Mouse (Mus musculus) adrenal gland, postnatal 36 days (tissue): ENCODE results near the gene Fam102a. TPM values are rescaled to one million over a fixed set of nuclear protein-coding genes. Genes with fewer than 3 reads are reported as not detected.
"Not testable (repeated sequence)": the region's sequence is repeated elsewhere in the genome, so short reads cannot be mapped to it uniquely, and the experiment has no call there.

Source experiments
- DNase-seq, 2 experiments: peaks; one replicate each; pipeline ENCODE4 v3.0.0; 2021; ENCODE audit warnings: mixed read lengths in 1 of 2
- long read RNA-seq, 2 experiments: library from polyadenylated mRNA; stranded (forward); transcript quantifications; one replicate each; pipeline ENCODE4 v2.0.0; 2021; ENCODE audit warnings: borderline sequencing depth in 2 of 2
- total RNA-seq, 2 experiments: library from RNA; stranded (reverse); gene quantifications; 2 replicates each; pipeline ENCODE4 v1.2.3; 2021

Gene Fam102a
- 10 to 100 TPM; 21.5 to 34.8 TPM for total RNA-seq
- long read RNA-seq, experiment 1, partial matches to known transcripts: 10 of 10 reads
- long read RNA-seq, experiment 1, other reads (novel, unspliced or antisense): 0 of 10 reads
- long read RNA-seq, experiment 2, full-length matches to known transcripts: 13 of 16 reads
- long read RNA-seq, experiment 2, partial matches to known transcripts: 3 of 16 reads
- long read RNA-seq, experiment 2, other reads (novel, unspliced or antisense): 0 of 16 reads

DNA sequence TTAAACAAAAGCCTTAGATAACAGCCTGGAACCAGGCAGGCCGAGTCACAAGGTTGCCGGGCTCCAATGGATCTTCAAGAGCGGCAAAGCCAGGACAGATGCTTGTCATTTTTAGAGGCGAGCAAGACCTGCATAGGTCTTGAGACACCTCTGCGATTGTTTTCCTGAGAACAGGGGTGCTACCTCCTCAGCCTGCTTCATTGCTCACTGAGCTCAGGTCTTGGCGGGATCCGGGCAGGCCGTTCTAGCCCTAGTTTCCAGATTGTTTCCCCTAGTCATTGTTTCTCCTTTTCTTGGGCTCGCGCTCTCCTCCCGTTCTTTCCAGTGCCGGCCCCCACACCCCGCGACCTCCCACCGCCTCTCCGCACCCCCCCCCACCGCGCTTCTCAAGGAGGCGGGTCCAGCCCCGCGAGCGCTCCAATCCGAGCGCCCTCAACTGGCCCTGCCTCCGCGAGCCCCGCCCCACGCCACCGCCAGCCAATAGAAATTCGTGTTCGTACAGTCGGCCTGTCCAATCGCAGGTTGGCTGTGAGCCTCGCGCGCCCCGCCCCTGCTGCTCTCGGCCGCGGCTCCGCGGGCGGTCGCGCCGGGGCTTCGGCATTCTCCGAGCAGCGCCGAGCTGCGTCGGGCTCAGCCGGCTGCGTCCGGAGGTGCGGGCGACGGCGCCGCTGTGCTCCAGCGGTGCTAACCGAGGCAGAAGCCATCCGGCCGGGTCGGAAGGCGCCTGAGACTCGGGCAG is at the start of gene Fam102a:
Fam102a (plus strand) TSS at position 600 of the 739 bp plus-strand sequence.
- peak; percentile 99 to 100 for DNase-seq

DNA sequence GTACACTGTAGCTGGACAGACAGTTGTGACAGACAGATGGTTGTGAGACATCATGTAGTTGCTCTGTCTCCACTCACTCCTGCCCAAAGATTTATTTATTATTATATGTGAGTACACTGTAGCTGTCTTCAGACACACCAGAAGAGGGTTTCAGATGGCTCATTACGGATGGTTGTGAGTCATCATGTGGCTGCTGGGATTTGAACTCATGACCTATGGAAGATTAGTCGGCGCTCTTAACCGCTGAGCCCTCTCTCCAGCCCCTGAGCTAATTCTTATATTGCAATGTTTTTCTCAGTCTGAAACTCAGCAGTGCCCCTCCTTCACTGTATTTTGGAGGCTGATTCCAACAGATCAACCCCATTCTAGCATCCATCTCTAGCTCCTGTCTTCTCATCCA is 49.4 kb upstream of the Fam102a start:
- DNase-seq: no peak

DNA sequence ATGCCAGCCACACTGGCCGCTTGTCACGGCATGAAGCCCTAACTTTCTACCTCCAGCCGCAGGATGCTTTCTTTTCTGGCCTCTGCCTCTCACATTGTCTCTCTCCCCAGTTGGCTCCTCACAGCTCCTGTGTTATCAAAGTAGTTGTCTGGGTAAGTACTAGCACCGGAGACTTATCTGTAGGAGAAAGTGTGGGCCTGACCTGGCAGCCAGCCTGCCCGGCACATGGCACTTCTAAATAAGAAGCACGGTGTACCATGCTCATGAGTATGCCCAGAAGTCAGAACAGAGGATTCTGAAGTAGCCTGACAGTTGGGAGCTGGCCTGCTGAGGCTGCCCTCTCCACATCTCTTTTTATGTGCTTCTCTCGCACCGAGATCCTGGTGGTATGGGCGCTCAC is 49.0 kb upstream of the Fam102a start:
- no peak for DNase-seq

DNA sequence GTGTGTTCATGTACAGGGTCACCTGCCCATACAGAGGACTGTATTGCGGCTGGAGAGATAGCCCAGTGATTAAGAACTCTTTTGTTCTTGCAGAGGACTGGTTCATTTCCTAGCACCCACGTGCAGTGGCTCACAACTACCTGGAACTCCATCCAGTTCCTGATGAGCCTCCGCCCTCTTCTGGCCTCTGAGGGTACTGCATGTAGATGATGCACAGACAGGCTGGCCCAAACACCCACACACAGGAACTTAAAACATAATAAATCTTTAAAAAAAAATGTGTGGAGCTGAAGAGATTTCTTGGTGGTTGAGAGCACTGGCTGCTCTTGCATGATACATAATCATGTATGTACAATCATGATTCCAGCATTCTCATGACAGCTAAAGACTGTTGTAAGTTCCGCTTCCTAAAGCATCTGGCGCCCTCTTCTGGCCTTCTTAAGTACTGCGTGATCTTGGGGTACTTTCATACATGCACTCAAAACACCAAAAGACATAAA is 48.0 kb upstream of the Fam102a start:
- DNase-seq: peak; percentile 91 to 92

DNA sequence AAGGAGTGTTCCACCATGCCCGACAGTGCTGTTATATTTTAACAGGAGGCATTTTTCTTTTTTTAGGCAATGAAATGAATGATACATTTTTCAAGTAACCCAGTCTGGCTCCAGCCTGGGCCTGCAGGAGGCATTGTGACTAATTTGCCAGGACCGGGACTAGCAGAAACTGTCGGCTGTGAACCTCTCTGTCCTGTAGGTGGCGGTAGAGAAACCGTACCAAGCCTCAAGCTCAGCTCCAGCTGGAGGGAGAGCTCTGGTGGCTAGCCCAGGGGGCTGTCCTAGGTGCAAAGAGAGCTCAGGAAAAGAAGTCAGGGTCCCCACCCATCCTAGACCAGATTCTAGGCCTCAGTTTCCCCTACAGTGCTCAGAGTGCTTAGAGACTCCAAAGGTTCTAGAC is 46.5 kb upstream of the Fam102a start:
- peak; percentile 84 to 86 for DNase-seq

DNA sequence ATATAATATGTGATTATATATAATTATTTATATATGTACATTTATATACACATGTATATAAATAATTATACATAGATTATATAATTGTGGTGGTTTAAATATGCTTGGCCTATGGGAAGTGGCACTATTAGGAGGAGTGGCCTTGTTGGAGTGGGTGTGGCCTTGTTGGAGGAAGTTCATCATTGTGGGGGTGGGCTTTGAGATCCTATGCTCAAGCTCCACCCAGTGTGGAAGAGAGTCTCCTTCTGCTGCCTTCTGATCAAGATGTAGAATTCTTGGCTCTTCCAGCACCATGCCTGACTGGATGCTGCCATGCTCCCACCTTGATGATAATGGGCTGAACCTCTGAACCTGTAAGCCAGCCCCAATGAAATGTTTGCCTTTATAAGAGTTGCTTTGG is 44.4 kb upstream of the Fam102a start:
- not testable (repeated sequence) for DNase-seq

DNA sequence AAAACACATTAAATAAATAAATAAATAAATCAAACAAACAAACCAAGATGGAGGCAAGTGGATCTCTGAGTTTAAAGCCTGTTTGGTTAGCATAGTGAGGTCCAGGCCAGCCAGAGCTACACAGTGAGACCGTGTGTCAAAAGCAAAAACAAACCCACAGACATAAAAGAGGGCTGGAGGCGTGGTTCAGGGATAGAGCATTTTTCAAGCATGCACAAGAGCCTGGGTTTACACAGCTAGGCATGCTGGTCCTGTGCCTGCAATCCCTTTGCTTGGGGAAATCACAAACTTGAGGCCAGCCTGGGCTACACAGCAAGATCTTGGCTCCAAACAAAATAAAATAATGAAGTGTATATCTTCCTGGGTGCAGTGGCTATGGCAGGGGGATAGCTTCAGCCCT is 42.5 kb upstream of the Fam102a start:
- no peak for DNase-seq

DNA sequence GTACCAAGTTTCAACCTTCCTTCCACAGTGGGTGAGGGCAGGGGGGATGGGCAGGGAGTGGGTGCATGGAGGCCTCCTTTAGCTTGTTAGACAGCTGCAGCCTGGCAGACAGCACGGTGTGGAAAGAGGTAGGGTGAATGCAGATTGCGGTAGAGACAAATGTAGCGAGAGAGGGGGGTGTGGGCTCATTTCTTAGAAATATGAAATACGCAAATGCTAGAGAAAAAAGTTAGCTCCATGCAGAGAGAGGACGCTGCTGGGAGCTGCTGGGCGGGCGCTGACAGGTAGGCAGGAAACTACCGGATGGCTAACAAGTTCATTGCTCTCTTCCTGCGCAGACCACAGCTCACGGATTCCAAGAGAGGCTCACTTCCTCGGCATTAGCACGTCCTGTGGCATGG is 41.8 kb upstream of the Fam102a start:
- no peak for DNase-seq

DNA sequence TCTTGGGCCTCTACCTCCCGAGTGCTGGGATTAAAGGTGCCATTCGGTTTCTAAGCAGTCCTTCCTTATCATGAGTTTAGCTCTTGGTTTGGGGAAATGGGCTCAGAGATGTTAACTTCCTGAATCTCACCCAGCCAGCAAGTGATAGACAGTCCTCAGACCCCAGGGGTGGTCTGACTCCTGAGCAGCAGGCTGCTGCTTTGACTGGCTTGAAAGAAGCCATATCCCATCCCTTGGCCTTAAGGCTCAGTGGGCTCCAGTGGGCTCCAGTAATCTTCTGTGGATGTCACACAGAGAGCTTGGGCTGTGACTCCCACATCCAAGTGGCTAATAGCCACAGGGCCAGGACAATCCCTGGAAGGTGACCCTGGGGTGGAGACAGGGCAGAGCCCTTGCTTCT is 40.6 kb upstream of the Fam102a start:
- DNase-seq: no peak

DNA sequence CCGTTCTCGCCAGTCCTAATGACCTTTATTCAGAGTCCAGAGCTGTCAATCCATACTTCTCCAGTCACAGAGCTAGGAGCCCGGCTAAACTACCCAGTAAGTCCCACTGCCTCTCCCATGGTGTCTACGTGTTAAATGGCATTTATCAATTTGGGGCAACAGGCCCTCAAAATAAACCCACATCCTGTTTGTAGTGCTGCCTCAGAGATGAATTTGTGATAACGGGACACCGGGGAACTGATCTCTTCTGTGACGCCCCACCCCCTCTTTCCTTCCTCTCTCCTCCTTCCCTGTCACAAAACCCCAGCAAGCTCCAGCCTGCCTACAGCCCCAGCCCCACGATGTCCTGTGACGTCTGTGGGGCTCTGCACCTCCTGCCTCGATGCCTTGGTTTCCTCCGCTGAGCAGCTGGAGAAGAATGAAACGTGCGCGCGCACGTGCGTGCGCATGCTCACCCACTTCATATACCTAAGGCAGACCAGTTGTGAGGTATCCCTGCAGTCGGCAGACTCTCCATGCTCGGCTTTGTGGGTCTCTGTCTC is 39.9 kb upstream of the Fam102a start:
- DNase-seq: peak in 1 of 2 experiments; percentile 37

DNA sequence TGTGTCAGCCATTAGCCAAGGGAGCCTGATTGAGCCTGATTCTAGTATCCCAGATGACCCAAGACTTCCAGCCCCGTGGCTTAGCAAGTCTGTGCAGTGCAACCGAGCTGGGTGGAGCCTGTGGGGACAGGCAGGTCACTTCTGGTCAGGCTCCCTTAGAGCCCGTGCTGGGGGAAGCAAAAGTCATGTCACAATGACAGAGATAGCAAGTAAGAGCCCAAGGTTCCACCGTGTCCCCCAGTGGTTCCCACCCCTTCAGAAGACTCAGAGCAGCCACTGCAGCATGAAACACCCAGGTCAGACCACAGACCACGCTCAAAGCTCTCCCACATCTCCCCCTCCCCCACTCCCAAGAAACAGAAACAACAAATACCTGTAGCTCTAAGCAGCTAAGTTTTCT is 38.9 kb upstream of the Fam102a start:
- no peak for DNase-seq

DNA sequence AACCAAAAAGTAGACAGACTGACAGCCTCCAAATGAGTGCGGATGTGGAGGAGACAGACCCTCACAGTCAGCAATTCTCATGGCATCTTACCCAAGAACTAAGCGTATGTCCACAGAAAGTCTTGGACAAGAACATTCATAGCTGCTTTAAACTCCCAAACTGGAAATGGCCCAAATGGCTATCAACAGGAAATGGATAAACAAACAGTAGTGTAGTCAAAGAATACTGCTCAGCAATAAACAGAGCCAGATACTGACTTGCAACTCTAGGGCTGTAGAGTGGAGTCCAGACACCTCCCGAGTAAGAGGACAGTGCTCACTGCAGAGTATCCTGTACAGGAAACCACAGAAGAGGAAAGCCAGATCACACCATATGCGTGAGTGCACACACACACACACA is 35.8 kb upstream of the Fam102a start:
- DNase-seq: no peak

DNA sequence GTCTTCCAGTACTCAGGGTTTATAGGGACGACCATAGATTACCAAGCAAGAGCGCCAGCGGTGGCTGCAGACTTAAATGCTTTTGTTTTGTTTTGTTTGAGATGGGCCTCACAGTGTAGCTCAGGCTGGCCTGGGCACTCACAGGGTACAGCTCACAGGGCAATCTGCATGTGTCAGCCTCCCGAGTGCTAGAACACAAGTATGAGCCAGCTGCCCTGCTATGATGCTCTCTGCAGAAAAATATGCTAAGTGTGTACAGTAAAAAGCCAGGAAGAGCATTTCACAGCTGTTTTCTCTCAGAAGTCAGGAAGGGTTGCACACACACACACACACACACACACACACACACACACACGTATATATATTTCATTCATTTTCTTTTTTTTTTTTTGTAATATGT is 34.7 kb upstream of the Fam102a start:
- DNase-seq: no peak

DNA sequence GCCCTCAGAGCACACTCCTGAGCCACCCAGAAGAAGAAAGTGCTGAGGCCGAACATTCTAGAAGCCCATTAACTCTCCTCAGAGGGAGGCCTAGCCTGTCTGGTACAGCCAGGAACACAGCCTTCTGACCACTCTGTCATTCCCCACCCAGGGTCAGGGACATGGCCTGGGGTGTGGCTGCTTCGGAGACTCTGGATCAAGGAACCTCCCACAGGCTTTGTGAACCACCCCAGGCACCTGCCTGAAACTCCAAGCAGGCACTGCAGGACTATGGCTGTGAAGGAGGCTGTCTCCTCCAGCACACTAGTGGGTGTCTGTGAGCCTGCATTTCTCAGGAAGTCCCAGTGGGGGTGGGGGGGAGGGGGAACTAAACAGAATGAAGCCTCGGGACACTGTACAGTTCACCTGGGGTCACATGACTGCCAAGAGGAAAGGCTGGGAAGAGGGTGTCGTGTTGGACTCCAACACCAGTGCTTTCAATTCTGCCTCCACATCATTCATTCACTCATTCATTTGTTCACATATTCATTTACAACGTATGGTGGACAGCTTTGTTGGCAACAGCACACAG is 33.3 kb upstream of the Fam102a start:
- DNase-seq: peak in 1 of 2 experiments; percentile 65

DNA sequence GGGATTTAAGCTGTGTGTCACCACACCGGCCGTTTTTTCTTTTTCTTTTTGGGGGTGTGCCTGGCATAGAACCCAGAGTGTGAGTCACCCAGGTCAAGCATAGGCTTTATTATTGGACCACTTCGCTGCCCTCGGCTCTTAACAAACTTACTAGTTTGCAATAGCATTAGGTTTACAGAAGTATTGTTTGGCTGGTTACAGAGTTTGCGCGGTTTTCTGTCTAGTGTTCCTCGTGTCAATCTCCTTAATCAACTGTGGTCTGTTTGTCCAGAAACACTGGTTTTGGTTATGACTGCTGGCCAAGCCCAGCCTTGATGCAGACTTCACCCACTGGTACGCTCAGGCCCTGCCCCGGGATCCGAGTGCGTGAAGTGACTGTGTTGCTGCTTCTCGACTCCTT is 32.3 kb upstream of the Fam102a start:
- DNase-seq: peak in 1 of 2 experiments; percentile 24

DNA sequence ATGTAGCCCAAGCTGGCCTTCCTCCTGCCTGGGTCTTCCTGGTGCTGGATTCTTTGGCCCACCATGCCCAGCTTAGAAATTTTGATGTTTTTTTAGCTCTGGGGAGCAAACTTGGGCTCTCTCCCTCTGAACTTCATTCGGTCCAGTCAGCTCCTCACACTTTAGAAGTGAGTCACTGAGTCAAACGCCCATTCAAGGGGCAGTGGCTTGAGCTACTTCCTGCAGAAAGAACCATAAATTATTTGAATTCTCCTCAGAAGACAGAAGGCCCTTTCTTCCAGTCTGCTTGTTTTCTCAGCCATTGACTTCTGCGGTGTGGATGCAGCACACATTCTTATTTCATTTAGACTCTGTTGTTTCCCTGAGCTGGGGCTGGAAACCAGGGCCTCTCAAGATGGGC is 31.5 kb upstream of the Fam102a start:
- DNase-seq: no peak

DNA sequence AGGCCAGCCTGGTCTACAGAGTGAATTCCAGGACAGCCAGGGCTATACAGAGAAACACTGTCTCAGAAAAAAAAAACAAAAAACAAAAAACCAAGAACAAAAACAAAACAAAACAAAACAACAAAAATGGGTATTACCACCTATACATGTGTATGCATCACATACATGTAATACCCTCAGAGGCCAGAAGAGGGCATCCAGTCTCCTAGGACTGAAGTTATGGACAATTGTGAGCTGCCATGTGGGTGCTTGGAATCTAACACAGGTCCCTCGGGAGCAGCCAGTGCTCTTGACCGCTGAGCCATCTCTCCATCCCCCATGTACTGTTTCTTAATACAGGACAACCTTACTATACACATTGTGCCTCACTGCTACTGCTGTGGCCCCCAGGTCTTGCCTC is 29.6 kb upstream of the Fam102a start:
- DNase-seq: no peak

DNA sequence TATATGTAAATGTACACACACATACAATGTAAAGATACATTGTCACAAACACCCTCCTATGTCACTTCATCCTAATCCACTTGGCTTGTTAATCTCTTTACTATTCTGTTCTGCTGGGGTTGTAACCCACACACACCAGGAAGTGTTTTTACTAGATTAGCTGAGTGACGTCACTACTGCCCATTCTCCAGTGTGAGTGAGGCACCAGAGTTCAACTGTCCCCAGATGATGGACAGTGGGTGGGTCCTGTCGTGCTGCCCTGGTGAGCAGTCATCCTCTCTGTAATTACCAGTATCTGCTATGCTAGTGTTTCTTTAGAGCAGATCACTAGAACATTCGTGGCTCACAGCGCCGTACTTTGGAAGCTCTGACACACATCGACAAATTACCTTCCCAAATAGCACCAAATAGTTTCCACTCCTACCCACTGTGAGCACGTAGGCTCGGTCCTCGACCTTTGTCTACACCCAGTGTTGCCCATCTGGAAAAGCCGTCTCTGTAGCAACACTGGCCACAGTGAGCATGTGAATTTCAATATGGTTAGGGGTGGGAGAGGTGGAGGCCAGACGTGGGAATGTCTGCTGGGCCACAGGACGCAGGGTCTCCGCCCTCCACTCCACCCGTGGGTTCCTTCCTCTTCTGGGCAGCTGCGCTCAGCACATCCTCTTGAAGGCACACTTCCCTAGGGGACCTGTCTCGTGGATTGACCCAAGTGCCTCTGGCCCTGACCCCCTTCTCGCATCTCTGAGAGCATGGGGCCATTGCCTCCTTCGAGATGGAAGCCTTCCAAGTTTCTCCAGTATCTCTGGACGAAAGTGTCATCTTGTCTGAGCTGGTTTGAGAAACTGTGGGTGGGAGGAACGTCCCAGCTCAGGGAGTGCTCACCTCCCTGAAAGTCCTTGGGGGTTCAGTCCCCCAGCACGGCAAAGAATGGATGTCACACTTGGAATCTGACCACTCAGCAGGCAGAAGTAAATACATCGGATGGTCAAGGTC is 28.2 kb upstream of the Fam102a start:
- peak; percentile 27 to 42 for DNase-seq

DNA sequence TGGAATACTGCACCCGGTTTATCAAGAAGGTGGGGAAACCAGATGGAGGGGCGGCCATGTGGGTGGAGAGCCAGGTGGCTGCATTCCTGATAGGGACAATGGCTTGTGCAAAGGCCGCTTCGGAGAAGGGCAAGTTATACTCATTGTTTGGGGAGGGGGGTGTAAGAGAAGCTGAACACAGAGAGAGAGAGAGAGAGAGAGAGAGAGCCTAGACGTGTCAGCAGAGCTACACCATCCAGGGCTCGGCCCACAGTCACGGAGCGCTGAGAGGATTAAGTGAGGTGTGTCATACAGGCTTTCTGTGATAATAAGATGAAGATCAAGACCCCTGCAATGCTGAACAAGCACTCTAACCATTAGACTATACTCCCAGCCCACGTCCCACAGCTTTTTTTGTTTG is 27.2 kb upstream of the Fam102a start:
- DNase-seq: no peak

DNA sequence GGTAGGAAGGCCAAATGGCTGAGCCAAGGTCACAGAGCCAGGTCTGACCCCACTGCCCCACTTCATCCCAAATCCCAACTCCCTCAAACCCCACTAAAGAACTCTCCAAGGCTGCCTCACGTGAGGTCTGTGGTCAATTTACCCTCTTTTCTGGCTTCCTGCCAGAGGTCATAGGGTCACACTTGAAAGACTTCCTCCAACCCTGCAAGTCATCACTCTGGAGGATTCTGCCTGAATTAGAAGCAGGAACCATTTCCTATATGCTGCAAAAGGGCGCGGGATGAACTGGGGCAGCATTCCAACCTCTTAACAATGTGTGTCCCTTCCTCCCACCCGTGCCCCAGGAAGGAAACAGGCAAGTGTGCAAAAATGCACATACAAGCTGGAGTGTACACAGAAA is 25.8 kb upstream of the Fam102a start:
- DNase-seq: peak; percentile 49 to 56

DNA sequence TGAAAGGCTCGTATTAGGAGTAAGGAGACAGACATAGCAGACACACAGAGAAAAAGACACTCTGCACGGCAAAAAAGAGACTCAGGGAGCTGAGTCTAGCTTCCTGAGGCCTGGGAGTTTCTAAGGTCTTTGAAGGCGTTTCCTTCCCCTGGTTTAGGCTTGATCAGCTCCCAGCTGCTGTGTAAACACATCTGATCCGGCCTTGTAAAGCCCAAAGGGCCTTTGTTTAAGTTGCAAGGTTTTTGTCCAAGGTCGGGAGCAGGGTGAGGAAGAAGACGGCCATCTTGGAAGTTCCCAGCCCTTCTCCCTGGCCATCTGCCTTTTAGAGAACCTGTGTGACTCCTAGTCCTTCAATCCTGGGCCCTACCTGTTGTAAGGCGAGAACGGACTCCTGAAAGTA is 25.2 kb upstream of the Fam102a start:
- DNase-seq: no peak

DNA sequence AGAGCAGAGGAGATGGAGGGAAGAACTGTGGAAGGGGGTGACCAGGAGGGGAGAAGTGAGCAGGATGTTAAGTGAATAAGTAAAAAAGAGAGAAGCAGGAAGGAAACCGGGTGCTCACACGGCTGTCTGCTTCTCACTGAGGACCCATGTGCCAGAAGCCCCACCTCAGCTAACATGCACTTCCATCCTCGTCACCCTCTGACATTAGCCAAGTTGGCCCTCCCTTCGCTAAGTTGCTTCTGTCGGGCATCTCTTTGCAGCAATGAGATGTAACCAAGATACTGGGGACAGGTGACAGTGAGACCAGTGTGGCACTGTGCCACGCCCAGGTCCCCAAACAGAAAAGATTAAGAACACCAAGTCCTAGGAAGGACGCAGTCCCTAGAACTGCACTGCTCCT is 22.5 kb upstream of the Fam102a start:
- no peak for DNase-seq
